Mouse (Mus musculus) spleen, adult 10 weeks (tissue): ENCODE measurements around the gene Tmed1. TPM values are rescaled to one million over a fixed set of nuclear protein-coding genes. Genes with fewer than 3 reads are reported as not detected.

ENCODE experiments used
- polyA plus RNA-seq: library from polyadenylated mRNA; stranded (reverse); fragments of 350-450 nt; fragmentation: Illumina TruSeq; extraction: RNeasy Lipid Tissue Mini Kit (QIAGEN cat#74804); gene quantifications from one replicate; pipeline ENCODE4 v1.2.3, GENCODE M21; 2015; ENCODE audit warnings: low replicate concordance; ENCODE audit not compliant: insufficient read depth

Tmed1 gene
- 4.4 TPM for polyA plus RNA-seq

GRCm38 (mm10) chr9:21509772-21510688, at the start of gene Tmed1:
Gene Tmed1, minus strand, starts transcription at chr9:21510252.

GRCm38 (mm10) chr9:21546789-21547074, 36.7 kb upstream of the Tmed1 start, which contains the start of gene Carm1:
Gene Carm1, plus strand, starts transcription at chr9:21546894.

GRCm38 (mm10) chr9:21525937-21526633, 16.0 kb upstream of the Tmed1 start, which contains the start of gene AB124611:
Gene AB124611, plus strand, starts transcription at chr9:21526176.

Other genes starting within 250 kb of the Tmed1 start
- 8.0 TPM for gene Atg4d, start 245.0 kb downstream of the Tmed1 start, polyA plus RNA-seq
- 70.9 TPM for gene Kri1, start 222.3 kb downstream of the Tmed1 start, polyA plus RNA-seq
- 23.0 TPM for gene Cdkn2d, start 218.8 kb downstream of the Tmed1 start, polyA plus RNA-seq
- 4.0 TPM for gene Ap1m2, start 197.9 kb downstream of the Tmed1 start, polyA plus RNA-seq
- 243 TPM for gene Slc44a2, start 189.6 kb downstream of the Tmed1 start, polyA plus RNA-seq
- 61.6 TPM for gene Ilf3, start 142.4 kb downstream of the Tmed1 start, polyA plus RNA-seq
- 11.4 TPM for gene Qtrt1, start 98.4 kb downstream of the Tmed1 start, polyA plus RNA-seq
- 78.1 TPM for gene Dnm2, start 85.3 kb downstream of the Tmed1 start, polyA plus RNA-seq
- gene AB124611, start 15.9 kb upstream of the Tmed1 start, polyA plus RNA-seq: 147 TPM
- 22.7 TPM for gene Carm1, start 36.6 kb upstream of the Tmed1 start, polyA plus RNA-seq
- 34.5 TPM for gene Timm29, start 82.5 kb upstream of the Tmed1 start, polyA plus RNA-seq
- 13.1 TPM for gene Yipf2, start 82.6 kb upstream of the Tmed1 start, polyA plus RNA-seq
- 29.3 TPM for gene Smarca4, start 105.9 kb upstream of the Tmed1 start, polyA plus RNA-seq
- 17.3 TPM for gene Ldlr, start 213.2 kb upstream of the Tmed1 start, polyA plus RNA-seq